Mouse (Mus musculus) lung, postnatal 0 days (tissue): ENCODE data around the gene Slc6a13.

Source experiments
- CTCF ChIP-seq: IDR thresholded peaks from 2 replicates; pipeline ENCODE4 v1.5.1; 2016; ENCODE audit warnings: antibody characterized with exemption, mild to moderate bottlenecking
- EP300 ChIP-seq: IDR thresholded peaks from 2 replicates; pipeline ENCODE4 v1.6.1; 2016; ENCODE audit warnings: antibody characterized with exemption, mild to moderate bottlenecking, control low read depth

- TF ChIP-seq CTCF = no peak
- TF ChIP-seq EP300 = no peak
Measured at GRCm38 (mm10) chr6:121367099-121367498, 67.1 kb downstream of the Slc6a13 start.
